Mouse (Mus musculus) lung, adult 10 weeks (tissue): ENCODE results near the gene Ankrd44. TPM values are rescaled to one million over a fixed set of nuclear protein-coding genes. Genes with fewer than 3 reads are reported as not detected.

ENCODE experiments used
- polyA plus RNA-seq: library from polyadenylated mRNA; stranded (reverse); fragments of 350-450 nt; fragmentation: Illumina TruSeq; extraction: RNeasy Lipid Tissue Mini Kit (QIAGEN cat#74804); gene quantifications from one replicate; pipeline ENCODE4 v1.2.3, GENCODE M21; 2014; ENCODE audit warnings: low read depth, low replicate concordance; ENCODE audit not compliant: insufficient read depth

Ankrd44 gene
- 31.1 TPM for polyA plus RNA-seq

GRCm38 (mm10) chr1:54925971-54926771 is at the start of gene Ankrd44:
Gene Ankrd44, minus strand, starts transcription at chr1:54926387.

Other genes with a start within 250 kb of the Ankrd44 start
- 55.3 TPM for gene Sf3b1, start 101.1 kb upstream of the Ankrd44 start, polyA plus RNA-seq
- 37.8 TPM for gene Coq10b, start 126.4 kb upstream of the Ankrd44 start, polyA plus RNA-seq
- 181 TPM for gene Hspe1, start 161.7 kb upstream of the Ankrd44 start, polyA plus RNA-seq
- 88.3 TPM for gene Hspd1, start 161.9 kb upstream of the Ankrd44 start, polyA plus RNA-seq
- 40.1 TPM for gene Mob4, start 204.8 kb upstream of the Ankrd44 start, polyA plus RNA-seq